Mouse (Mus musculus): Measurements from ENCODE around the gene Zfp563. TPM values are rescaled to one million over a fixed set of nuclear protein-coding genes. Genes with fewer than 3 reads are reported as not detected.

Gene Zfp563
- polyA plus RNA-seq, 1 experiment from 2014 or later, result 8.4 TPM

DNA sequence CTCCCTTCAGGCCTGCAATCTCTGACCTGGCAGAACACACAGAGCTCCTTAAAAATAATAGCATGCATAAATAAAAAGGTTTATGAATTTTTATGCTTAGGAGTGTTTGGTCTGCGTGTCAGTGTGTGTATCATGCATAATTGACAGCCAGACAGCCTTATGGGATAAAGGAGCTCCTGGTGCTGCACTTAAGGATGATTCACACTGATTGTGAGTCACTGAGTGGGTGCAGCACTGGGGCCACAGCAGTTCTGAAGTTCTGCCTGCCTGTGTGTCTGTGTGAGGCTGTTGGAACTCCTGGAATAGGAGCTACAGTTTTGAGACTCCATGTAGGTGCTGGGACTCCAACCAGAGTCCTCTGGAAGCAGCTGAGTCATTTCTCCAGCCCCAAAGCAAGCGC, 37.1 kb downstream of the Zfp563 start:
- Histone ChIP-seq H3K27ac (replicated peaks; ENCODE audit: low read depth, low read length) (no peak overlapping the region), H3K27me3 (ENCODE audit: control insufficient read depth, insufficient read depth, low read length) (no peaks in the 10 kb centered on the region), H3K4me2 (ENCODE audit: low read depth, severe bottlenecking) (no peak overlapping the region), H3K9me3 (ENCODE audit: control insufficient read depth, low read length) (no peaks in the 10 kb centered on the region), H3K4me1 (ENCODE audit: control insufficient read depth, insufficient read depth, low read length) (no peaks in the 10 kb centered on the region), H3K9ac (ENCODE audit: low read length) (no peak overlapping the region), H3K36me3 (ENCODE audit: control insufficient read depth, insufficient read depth, low read length) (no peaks in the 10 kb centered on the region), H3K4me3 (ENCODE audit: low read depth, low read length) (no peak overlapping the region)
- ATAC-seq (ENCODE audit: insufficient number of reproducible peaks, low FRiP score, low TSS enrichment, low read depth) (no peak), DNase-seq (ENCODE audit: low spot score) (no peak)
- 63% methylated on average over 2 of the region's 2 CpGs for WGBS

DNA sequence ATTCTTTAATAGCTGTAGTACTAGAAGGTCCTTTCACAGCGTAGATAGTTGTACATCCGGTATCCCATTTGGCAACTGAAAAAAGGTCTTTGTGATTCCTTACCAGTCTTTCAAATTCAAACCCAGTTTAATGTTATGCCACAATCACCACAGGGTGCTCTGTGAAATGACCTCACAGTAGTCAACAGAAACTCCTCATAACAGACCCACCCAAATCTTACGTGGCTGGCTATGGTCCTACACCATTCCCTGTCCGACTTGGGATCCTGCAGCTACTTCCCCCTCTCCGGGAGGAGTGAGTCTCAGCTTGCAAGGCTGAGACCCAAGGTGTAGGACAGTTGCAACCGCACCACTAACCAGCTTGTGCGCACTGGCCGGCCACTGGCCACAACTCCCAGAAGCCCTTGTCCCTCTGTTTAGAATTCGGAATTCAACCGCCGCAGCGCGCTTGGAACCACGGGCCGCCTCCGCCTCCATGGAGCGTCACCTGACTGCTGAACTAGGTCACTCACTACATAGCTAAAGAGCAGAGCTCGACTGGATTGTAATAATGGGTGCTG, 50.2 kb downstream of the Zfp563 start, which contains the start of gene Morc2b:
Gene Morc2b, minus strand, starts transcription at position 423 of the 560 bp plus-strand sequence.
- ATAC-seq (ENCODE audit: insufficient number of reproducible peaks, low FRiP score, low TSS enrichment, low read depth) (no peak), DNase-seq (ENCODE audit: low spot score) (no peak)
- Histone ChIP-seq H3K4me2 (ENCODE audit: low read depth, severe bottlenecking) (no peak within 1 kb of the TSS), H3K36me3 (ENCODE audit: control insufficient read depth, insufficient read depth, low read length) (no peaks in the 10 kb centered on the region), H3K9ac (ENCODE audit: low read length) (no peak within 1 kb of the TSS), H3K9me3 (ENCODE audit: control insufficient read depth, low read length) (peaks cover 2% of the 10 kb centered on the region; the same call in 1 of the 2 replicates), H3K27me3 (ENCODE audit: control insufficient read depth, insufficient read depth, low read length) (no peaks in the 10 kb centered on the region), H3K27ac (replicated peaks; ENCODE audit: low read depth, low read length) (no peak within 1 kb of the TSS), H3K4me1 (ENCODE audit: control insufficient read depth, insufficient read depth, low read length) (no peaks in the 10 kb centered on the region), H3K4me3 (ENCODE audit: low read depth, low read length) (no peak within 1 kb of the TSS)
- 68% methylated on average over 18 of the region's 18 CpGs for WGBS

Other genes starting within 250 kb of the Zfp563 start
- 8.4 and 9.8 TPM in 2 replicates for gene Zfp870, start 197.7 kb upstream of the Zfp563 start, polyA plus RNA-seq (2014; fragmentation: Nextera tagmentation; extraction: Ambion mirVana)
- gene Cyp4f14, start 172.0 kb upstream of the Zfp563 start, polyA plus RNA-seq (2014; fragmentation: Nextera tagmentation; extraction: Ambion mirVana), result 0.09 TPM in 1 of 2 replicates, not detected in the other
- 2.7 and 4.1 TPM in 2 replicates for gene Cyp4f13, start 141.9 kb upstream of the Zfp563 start, polyA plus RNA-seq (2014; fragmentation: Nextera tagmentation; extraction: Ambion mirVana)
- 14.0 and 14.5 TPM in 2 replicates for gene Zfp472, start 123.5 kb upstream of the Zfp563 start, polyA plus RNA-seq (2014; fragmentation: Nextera tagmentation; extraction: Ambion mirVana)
- 15.5 TPM in 2 replicates for gene Zfp952, start 96.2 kb upstream of the Zfp563 start, polyA plus RNA-seq (2014; fragmentation: Nextera tagmentation; extraction: Ambion mirVana)
- 17.0 and 19.1 TPM in 2 replicates for gene Zfp763, start 55.9 kb upstream of the Zfp563 start, polyA plus RNA-seq (2014; fragmentation: Nextera tagmentation; extraction: Ambion mirVana)
- not detected in 2 replicates for gene 4921501E09Rik, start 21.3 kb upstream of the Zfp563 start, polyA plus RNA-seq (2014; fragmentation: Nextera tagmentation; extraction: Ambion mirVana)
- gene Morc2b, start 50.4 kb downstream of the Zfp563 start, polyA plus RNA-seq (2014; fragmentation: Nextera tagmentation; extraction: Ambion mirVana), result not detected in 2 replicates
- 0.04 TPM in 1 of 2 replicates, not detected in the other for gene Olfr55, start 79.1 kb downstream of the Zfp563 start, polyA plus RNA-seq (2014; fragmentation: Nextera tagmentation; extraction: Ambion mirVana)
- not detected in 2 replicates for gene Olfr239, start 102.0 kb downstream of the Zfp563 start, polyA plus RNA-seq (2014; fragmentation: Nextera tagmentation; extraction: Ambion mirVana)
- not detected in 2 replicates for gene Olfr1564, start 132.4 kb downstream of the Zfp563 start, polyA plus RNA-seq (2014; fragmentation: Nextera tagmentation; extraction: Ambion mirVana)
- 18.8 and 19.1 TPM in 2 replicates for gene Zfp955a, start 165.8 kb downstream of the Zfp563 start, polyA plus RNA-seq (2014; fragmentation: Nextera tagmentation; extraction: Ambion mirVana)
- 0.01 TPM in 1 of 2 replicates, not detected in the other for gene Olfr63, start 175.4 kb downstream of the Zfp563 start, polyA plus RNA-seq (2014; fragmentation: Nextera tagmentation; extraction: Ambion mirVana)
- gene Zfp955b, start 200.2 kb downstream of the Zfp563 start, polyA plus RNA-seq (2014; fragmentation: Nextera tagmentation; extraction: Ambion mirVana), result 9.3 TPM in 2 replicates

All from limb, embryonic 11.5 days (tissue).